Mouse (Mus musculus) lung, adult 2 months (tissue): ENCODE data around the gene Stpg2.

ENCODE experiments used
- CTCF ChIP-seq: fragments of 200-500 bp; IDR thresholded peaks from 2 replicates; pipeline ENCODE4 v1.5.1; 2011; ENCODE audit warnings: mild to moderate bottlenecking, low read length, control low read depth; ENCODE audit not compliant: insufficient read depth
- POLR2A ChIP-seq: fragments of 200-500 bp; IDR thresholded peaks from 2 replicates; pipeline ENCODE4 v1.6.1; 2011; ENCODE audit warnings: low read depth, mild to moderate bottlenecking, control low read depth, low read length, borderline replicate concordance; ENCODE audit errors: extremely low read depth

DNA sequence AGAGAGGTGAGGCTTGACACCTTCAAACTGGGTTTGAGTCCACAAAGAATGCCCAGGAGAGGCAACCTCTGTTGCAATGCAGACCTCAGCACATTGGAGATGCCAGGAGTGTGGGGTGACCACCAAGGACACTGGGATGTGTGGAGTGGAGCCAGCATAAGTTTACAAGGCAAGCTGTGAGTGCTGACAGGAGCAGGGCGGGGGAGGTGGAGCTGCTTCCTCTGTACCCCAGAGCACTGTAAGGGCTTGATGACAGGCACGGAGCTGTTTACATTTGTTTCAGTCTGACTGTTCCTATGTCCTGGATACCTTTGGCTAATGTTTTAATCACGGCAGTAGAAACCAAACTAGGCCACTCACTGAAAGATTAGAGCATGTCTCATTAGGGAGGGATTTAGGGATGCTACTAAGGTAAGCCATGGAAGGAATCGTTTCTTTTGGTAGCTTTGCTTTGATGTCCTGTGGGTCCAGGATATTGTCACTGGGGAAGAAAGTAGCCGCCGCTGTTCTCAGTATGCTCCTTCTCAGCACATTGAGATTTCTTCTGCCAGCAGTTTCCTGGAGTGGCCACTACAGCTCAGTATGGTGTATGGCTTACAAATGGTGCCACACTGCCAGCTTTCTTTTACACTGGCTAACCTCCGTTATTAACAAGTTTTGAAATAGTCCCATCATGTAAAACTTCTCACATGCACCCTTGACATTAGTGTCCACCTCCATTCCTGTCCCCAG, 102.8 kb downstream of the Stpg2 start:
- no peak for TF ChIP-seq CTCF
- TF ChIP-seq POLR2A, result no peak
